Mouse (Mus musculus): ENCODE results near the gene 4933403O08Rik. TPM values are rescaled to one million over a fixed set of nuclear protein-coding genes. Genes with fewer than 3 reads are reported as not detected.

The 4933403O08Rik gene
- polyA plus RNA-seq (2015; fragmentation: Nextera tagmentation; extraction: Ambion mirVana): not detected in 2 replicates

GRCm38 (mm10) chrX:112238749-112239148, at the start of gene 4933403O08Rik:
4933403O08Rik (plus strand) TSS chrX:112239049.
- WGBS: 76% methylated on average over 3 of the region's 3 CpGs
- ATAC-seq (ENCODE audit: extremely low read depth, insufficient number of reproducible peaks, low FRiP score, low TSS enrichment): no peak

GRCm38 (mm10) chrX:112242916-112243315, 4.1 kb downstream of the 4933403O08Rik start:
- no peak overlapping the region for H3K9ac ChIP-seq
- ATAC-seq (ENCODE audit: extremely low read depth, insufficient number of reproducible peaks, low FRiP score, low TSS enrichment): no peak
- WGBS: 69% methylated on average over 1 of the region's 1 CpGs
- H3K27me3 ChIP-seq (replicated peaks): no peaks in the 10 kb centered on the region
- H3K4me3 ChIP-seq: no peak overlapping the region
- H3K4me1 ChIP-seq: no peaks in the 10 kb centered on the region
- H3K27ac ChIP-seq (replicated peaks): no peak overlapping the region
- no peaks in the 10 kb centered on the region for H3K9me3 ChIP-seq
- H3K4me2 ChIP-seq: no peak overlapping the region
- no peaks in the 10 kb centered on the region for H3K36me3 ChIP-seq

More at GRCm38 (mm10) chrX:112238749-112239148, at the start of gene 4933403O08Rik:
- Histone ChIP-seq H3K4me3 (no peak within 1 kb of the TSS), H3K9me3 (no peaks in the 10 kb centered on the region), H3K27ac (replicated peaks) (no peak within 1 kb of the TSS), H3K27me3 (replicated peaks) (no peaks in the 10 kb centered on the region), H3K9ac (no peak within 1 kb of the TSS), H3K4me2 (no peak within 1 kb of the TSS), H3K36me3 (no peaks in the 10 kb centered on the region), H3K4me1 (no peaks in the 10 kb centered on the region)

GRCm38 (mm10) chrX:112255513-112255912, 16.7 kb downstream of the 4933403O08Rik start:
- no peak overlapping the region for H3K27ac ChIP-seq (replicated peaks)
- no peak for ATAC-seq (ENCODE audit: extremely low read depth, insufficient number of reproducible peaks, low FRiP score, low TSS enrichment)
- H3K27me3 ChIP-seq (replicated peaks): no peaks in the 10 kb centered on the region
- 43% methylated on average over 2 of the region's 2 CpGs for WGBS
- no peaks in the 10 kb centered on the region for H3K36me3 ChIP-seq
- no peaks in the 10 kb centered on the region for H3K9me3 ChIP-seq
- H3K9ac ChIP-seq: no peak overlapping the region
- no peak overlapping the region for H3K4me2 ChIP-seq
- H3K4me1 ChIP-seq: no peaks in the 10 kb centered on the region
- no peak overlapping the region for H3K4me3 ChIP-seq

- Histone ChIP-seq H3K27ac (replicated peaks) (no peak overlapping the region), H3K4me1 (no peaks in the 10 kb centered on the region), H3K36me3 (no peaks in the 10 kb centered on the region), H3K9ac (no peak overlapping the region), H3K4me3 (no peak overlapping the region), H3K9me3 (no peaks in the 10 kb centered on the region), H3K27me3 (replicated peaks) (no peaks in the 10 kb centered on the region), H3K4me2 (no peak overlapping the region)
- ATAC-seq (ENCODE audit: extremely low read depth, insufficient number of reproducible peaks, low FRiP score, low TSS enrichment): no peak
- 54% methylated on average over 1 of the region's 1 CpGs for WGBS
These were observed 34.7 kb downstream of the 4933403O08Rik start for GRCm38 (mm10) chrX:112273550-112273949.

Other genes starting within 250 kb of the 4933403O08Rik start
- gene Tex16, start 228.0 kb upstream of the 4933403O08Rik start, polyA plus RNA-seq (2015; fragmentation: Nextera tagmentation; extraction: Ambion mirVana): 0.16 TPM in 1 of 2 replicates, not detected in the other
- 71.7 and 81.5 TPM in 2 replicates for gene Apool, start 72.3 kb downstream of the 4933403O08Rik start, polyA plus RNA-seq (2015; fragmentation: Nextera tagmentation; extraction: Ambion mirVana)
- not detected in 2 replicates for gene Satl1, start 167.7 kb downstream of the 4933403O08Rik start, polyA plus RNA-seq (2015; fragmentation: Nextera tagmentation; extraction: Ambion mirVana)